Mouse (Mus musculus) ES-Bruce4 (cell line): ENCODE data around the gene Gtf2ird2.

Source experiments
- CTCF ChIP-seq: IDR thresholded peaks from one replicate; pipeline ENCODE4 v1.8.1; 2011; ENCODE audit warnings: low read depth, low read length
- EP300 ChIP-seq: IDR thresholded peaks from 2 replicates; pipeline ENCODE4 v1.6.1; 2011; ENCODE audit warnings: low read depth, low read length; ENCODE audit not compliant: insufficient read depth
- POLR2A ChIP-seq: IDR thresholded peaks from one replicate; pipeline ENCODE4 v1.8.1; 2011; ENCODE audit warnings: low read length; ENCODE audit not compliant: insufficient read depth

DNA sequence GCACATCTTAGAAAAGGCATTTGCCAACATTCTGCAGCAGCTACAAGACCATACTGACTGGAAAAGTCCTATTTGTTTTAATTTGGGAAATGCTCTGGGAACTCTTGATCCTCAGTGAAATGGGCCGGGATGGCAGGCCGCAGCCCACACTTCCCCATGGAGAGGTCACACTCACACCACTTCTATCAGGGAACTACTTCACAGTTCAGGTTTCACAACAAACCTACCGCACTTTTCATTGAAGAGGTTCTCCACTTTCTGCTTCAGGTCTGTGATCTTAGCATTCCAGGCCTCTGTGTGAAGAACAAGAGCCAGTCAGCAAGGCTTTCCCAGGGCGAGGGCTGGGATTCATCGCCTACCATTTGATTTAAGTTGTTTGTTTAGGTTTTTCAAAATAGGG, 61.1 kb downstream of the Gtf2ird2 start:
- TF ChIP-seq CTCF, result no peak
- no peak for TF ChIP-seq EP300
- TF ChIP-seq POLR2A, result no peak
